Mouse (Mus musculus): ENCODE measurements around the gene Prdm12. TPM values are rescaled to one million over a fixed set of nuclear protein-coding genes. Genes with fewer than 3 reads are reported as not detected.
"Not testable (repeated sequence)": the region's sequence is repeated elsewhere in the genome, so short reads cannot be mapped to it uniquely, and the experiment has no call there.

Gene Prdm12
- total RNA-seq, 2 experiments from 2014 or later = not detected

DNA sequence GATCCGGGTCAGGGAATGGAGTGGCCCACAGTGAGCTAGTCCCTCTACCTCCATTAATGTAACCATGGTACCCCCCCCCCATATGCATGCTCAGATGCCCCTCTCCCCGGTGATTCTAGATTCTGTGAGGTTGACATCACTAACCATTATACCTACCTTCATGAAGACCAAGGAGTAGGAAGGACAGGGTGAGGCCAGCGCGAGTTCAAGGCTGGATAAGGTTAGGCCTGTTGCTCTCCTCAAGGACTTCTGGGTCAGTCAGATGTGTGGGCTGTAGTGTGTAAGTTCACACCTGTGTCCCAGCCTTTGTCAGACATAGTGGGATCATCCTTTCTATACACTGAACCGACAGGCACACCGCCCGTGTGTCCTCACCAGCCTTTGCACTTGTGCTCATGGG, 16.5 kb downstream of the Prdm12 start:
- no peak for TF ChIP-seq CTCF (IDR thresholded peaks at IDR 0.05)
- Histone ChIP-seq H3K27ac (no peak overlapping the region), H3K4me3 (no peak overlapping the region)
- intact Hi-C loops (cut with DNase I) = no loop called here
- DNase-seq = no peak

DNA sequence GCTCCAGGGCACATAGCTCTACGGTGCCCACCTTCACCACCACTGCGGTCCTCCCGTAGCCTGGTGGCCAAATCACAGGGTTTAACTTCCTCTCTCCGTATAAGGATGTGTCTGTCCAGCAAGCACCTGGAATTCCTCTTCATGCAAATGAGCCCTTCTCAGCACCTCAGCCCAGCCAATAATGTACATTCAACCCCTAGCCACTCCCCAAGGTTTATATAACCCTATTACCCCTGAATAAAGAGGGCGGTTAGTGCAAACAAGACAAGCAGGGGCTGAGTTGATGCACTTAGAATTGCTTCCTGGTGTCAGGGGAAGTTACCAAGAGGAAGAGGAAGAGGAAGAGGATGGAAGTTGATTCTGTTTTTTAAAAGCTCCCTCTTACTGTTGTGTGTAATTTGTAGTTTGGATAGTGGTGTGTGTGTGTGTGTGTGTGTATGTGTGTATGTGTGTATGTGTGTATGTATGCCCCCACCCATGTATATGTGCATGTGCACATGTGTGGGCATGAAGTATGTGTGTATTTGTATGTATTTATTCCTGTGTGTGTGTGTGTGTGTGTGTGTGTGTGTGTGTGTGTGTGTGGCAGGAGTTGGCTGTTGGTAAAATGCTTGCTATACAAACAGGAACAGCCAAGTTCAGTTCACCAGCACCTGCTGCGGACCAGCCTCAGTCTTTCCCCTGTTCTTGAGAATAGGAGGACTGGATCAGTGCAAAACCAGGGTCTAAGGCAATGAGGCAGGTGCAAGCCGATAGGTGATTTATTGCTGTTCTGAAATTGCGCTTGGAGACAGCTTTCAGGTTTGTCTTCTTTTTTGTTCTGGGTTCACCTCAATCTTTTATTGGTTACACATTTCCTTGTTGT, 23.3 kb downstream of the Prdm12 start:
- intact Hi-C loops (cut with DNase I) = no loop called here
- no peak for DNase-seq

DNA sequence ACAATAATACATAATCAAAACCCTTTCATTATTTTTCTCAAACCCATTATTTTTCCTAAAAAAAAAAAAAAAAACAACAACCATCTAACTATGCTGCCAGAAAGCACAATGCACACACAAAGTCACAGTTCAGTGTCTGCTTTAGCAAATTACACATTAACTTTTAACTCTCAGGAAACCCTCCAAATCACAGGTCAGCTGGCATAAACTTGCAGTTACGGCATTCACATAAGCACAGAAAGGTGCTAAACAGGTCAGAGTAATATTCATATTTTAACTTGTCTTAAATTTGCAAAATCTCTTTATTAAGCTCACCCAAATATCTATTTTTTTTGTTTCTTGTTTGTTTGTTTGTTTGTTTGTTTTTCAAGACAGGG, 24.0 kb downstream of the Prdm12 start:
- no peak for TF ChIP-seq CTCF (IDR thresholded peaks at IDR 0.05)
- no peak for DNase-seq
- no peak overlapping the region for H3K4me3 ChIP-seq
- intact Hi-C loops (cut with DNase I) = no loop called here
- no peak overlapping the region for H3K27ac ChIP-seq

More for the DNA sequence above, 23.3 kb downstream of the Prdm12 start:
- Histone ChIP-seq H3K4me3 (no peak overlapping the region), H3K27ac (no peak overlapping the region)
- TF ChIP-seq CTCF (IDR thresholded peaks at IDR 0.05) = no peak

DNA sequence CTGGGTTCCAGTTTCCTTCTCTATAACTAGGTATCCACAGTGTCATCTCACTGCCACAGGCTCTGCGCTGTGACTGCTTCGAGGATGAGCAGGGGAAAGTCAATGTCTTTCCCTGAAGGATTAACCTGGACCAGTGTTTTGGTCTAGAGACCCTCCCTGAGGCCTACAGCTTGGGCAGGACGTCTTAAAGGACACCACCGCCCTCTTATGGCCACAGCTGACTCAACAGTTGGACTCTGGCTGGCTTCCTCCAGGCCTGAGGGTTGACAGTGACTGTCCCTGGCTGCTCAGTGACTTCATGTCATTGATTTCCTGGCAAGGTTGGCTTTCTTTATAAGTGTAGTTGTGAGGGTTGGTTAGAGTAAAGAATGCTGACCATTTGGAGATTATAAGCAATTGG, 27.5 kb downstream of the Prdm12 start:
- Histone ChIP-seq H3K27ac (no peak overlapping the region), H3K4me3 (no peak overlapping the region)
- DNase-seq = no peak
- intact Hi-C loops (cut with DNase I) = no loop called here
- peak; percentile 39 for TF ChIP-seq CTCF (IDR thresholded peaks at IDR 0.05)

DNA sequence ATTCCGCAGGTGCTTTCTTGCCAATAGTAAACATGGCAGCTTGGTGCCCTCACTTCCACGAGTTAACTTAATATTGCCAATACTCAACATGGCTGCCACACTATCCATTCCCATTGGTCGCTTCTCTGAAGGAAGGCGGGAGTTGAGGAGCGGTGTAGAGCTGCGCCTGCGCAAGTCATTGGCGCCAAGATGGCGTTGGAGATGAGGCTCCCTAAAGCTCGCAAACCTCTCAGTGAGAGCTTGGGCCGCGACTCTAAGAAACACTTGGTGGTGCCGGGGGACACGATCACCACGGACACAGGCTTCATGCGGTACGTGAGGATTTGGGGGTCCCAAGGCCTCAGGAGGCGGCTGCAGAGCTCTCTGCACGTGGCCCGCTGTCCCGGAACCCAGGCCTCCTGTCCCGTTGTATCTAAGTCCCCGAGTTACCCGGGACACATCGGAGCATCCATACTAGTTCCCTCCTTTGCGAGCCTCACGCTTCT, 30.8 kb downstream of the Prdm12 start, which contains the start of gene Exosc2:
Gene Exosc2 (plus strand): TSS at position 165 of the 485 bp plus-strand sequence.
- Histone ChIP-seq H3K27ac (peak within 1 kb of the TSS; percentile 88), H3K4me3 (peak within 1 kb of the TSS; percentile 84)
- no peak for TF ChIP-seq CTCF (IDR thresholded peaks at IDR 0.05)
- peak; percentile 92 for DNase-seq
- intact Hi-C loops (cut with DNase I) = loop anchor here (2.0 to 5.0 kb wide), 2 partner anchors 98 to 188 kb away; partner anchors contain the start of gene Fubp3

DNA sequence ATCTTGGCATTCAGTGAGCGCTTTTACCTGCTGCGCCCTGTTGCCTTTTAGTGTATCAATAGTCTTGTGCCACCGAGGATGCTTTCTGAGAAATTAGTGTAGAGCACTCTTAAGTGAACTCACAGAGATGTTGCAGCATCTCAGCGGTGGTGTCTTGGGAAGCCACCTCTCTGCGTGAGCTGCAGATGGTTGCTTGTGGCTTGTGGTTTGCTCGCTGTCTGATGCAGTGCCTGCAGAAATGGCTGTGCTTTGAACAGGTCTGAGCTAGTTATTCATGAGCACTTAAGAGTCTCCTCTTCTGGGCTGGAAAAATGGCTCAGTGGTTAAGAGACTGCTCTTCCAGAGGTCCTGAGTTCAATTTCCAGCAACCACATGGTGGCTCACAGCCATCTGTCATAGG, 38.8 kb downstream of the Prdm12 start:
- intact Hi-C loops (cut with DNase I) = no loop called here
- no peak for DNase-seq
- TF ChIP-seq CTCF (IDR thresholded peaks at IDR 0.05) = no peak

DNA sequence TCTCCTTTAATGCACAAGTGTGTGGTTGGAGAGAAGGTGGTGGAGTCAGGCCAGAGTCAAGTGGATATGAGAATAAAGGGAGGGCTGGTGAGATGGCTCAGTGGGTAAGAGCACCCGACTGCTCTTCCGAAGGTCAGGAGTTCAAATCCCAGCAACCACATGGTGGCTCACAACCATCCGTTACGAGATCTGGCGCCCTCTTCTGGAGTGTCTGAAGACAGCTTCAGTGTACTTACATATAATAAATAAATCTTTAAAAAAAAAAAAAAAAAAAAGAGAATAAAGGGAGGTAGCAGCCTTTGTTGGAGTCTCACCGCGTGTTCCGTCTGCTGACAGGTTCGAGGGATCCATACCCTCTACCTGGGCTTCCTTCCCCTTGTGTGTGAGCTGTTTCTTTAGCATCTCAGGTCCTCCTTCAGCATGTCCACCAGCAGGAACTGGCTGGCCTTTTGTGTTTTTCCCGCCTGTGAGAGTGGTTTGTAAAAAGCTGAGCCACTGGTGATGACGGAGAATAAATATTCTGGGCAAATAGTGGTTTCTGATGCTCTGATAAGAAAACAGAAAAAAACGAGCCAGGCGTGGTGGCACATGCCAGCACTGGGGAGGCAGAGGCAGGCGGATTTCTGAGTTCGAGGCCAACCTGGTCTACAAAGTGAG, 41.3 kb downstream of the Prdm12 start:
- DNase-seq; H3K27ac ChIP-seq; intact Hi-C loops (cut with DNase I); H3K4me3 ChIP-seq: not testable (repeated sequence)
- TF ChIP-seq CTCF (IDR thresholded peaks at IDR 0.05) = peak; percentile 41; the same call in 1 of the 2 replicates

More for the DNA sequence above, 38.8 kb downstream of the Prdm12 start:
- Histone ChIP-seq H3K27ac (no peak overlapping the region), H3K4me3 (no peak overlapping the region)

DNA sequence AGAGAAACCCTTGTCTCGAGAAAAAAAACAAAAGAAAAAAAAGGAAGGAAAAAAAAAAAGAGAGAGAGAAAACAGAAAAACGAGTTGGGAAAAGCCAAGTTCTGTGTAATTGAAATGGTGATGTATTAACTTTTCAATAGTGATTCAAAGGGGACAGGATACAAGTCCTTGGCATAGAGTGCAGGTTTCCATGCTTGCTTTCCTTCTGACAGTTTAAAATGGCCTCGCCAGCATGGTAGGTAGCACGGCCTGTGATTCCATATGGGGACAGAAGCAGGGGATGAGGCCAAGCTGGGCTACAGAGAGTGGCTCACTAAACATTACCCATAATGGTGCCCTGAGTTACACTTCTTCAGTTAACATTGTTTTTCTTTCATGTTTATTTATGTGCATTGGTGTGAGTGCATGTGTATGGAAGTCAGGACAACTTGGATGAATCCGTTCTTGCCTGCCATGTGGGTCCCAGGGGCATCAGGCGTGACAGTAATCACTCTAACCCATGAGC, 41.9 kb downstream of the Prdm12 start:
- TF ChIP-seq CTCF (IDR thresholded peaks at IDR 0.05) = no peak
- Histone ChIP-seq H3K4me3 (no peak overlapping the region), H3K27ac (no peak overlapping the region)
- DNase-seq = no peak
- intact Hi-C loops (cut with DNase I) = no loop called here

DNA sequence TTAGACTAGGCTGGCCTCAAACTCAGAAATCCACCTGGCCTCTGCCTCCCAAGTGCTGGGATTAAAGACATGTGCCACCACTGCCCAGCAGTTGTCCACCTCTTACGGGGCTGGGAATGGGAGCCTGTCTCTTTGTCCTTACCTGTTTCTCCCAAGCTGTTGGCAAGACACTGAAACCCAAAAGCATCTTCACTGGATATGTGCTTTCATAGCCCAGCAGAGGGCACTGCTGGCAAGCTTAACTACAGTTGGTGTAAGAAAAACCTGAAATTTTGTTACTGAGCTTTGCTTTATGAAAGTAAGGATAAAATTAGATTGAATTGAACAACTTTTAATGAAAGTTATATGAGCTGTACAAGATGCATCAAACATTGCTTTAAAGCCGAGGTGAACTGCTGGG, 43.8 kb downstream of the Prdm12 start:
- TF ChIP-seq CTCF (IDR thresholded peaks at IDR 0.05) = peak; percentile 84
- H3K4me3 ChIP-seq = no peak overlapping the region
- H3K27ac ChIP-seq = no peak overlapping the region
- peak; percentile 63 for DNase-seq
- intact Hi-C loops (cut with DNase I) = loop anchor here (1.0 kb wide), 1 partner anchor 102 kb away; no protein-coding TSS in a partner anchor

DNA sequence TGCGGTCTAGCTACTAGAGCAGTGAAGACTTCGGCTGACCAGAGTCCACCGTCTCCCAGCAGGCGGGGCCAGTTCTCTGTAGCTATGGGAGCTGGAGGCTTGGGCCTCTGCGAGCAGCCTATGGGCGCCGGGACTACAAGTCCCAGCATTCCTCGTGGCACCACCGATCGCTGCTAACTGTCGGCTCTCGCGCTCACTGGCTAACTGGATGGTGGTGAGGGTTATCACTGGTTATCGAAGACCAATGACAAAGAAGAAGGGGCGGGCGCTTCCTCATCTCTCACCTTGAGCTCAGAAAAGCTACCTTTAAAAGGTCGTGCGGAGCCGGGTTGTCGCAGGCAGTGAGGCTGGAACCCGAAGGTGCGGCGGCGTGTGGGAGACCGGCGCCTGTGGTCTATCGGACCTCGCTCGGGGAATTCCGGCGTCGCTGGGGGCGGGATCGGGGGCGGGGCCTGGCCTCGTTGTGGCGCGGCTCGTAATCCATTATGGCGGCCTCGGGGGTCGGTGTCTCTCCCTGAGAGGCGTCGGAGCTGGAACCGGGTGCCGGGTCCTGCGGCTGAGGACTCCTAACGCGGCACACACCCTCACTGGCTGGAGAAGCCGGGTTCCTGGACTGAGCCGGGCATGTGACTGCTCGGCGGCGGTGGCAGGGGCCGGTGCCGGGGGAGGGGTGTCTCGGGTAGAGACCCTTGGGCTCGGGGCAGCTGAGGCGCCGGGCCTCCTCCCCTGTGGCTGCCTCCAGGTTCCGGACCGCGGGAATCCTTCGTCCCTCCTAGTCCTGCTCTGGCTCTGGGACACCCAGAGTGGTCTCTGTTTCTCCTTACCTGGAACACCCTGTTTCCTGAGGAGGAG, 48.5 kb downstream of the Prdm12 start, which contains the start of gene Abl1:
Gene Abl1 (plus strand): TSS at position 303 of the 852 bp plus-strand sequence.
- DNase-seq = peak; percentile 97
- intact Hi-C loops (cut with DNase I) = loop anchor here (5.0 kb wide), 1 partner anchor 229 kb away; no protein-coding TSS in a partner anchor
- TF ChIP-seq CTCF (IDR thresholded peaks at IDR 0.05) = peak; percentile 60
- Histone ChIP-seq H3K4me3 (peak within 1 kb of the TSS; percentile 86), H3K27ac (peak within 1 kb of the TSS; percentile 95)

DNA sequence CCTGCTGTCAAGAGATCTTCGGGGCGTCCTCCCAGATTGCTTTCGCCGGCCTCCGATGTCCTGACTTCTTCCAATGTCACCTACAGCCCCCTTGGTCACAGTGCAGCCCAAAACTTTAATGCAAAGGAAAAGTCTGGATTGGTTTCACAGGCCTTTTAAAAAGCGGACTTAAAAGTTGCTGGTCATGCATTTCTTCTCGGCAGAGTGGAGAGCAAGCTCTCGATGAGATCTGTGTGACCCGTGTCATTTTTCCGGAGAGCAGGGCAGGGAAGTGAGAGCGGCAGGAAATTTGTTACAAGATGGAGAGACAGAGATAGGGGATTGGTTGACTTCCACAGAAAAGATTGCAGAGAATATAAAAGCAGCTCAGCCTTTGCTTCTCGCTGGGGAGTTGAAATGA, 49.2 kb downstream of the Prdm12 start:
- Histone ChIP-seq H3K27ac (peak overlapping the region; percentile 95), H3K4me3 (peak overlapping the region; percentile 86)
- DNase-seq = no peak
- TF ChIP-seq CTCF (IDR thresholded peaks at IDR 0.05) = no peak
- intact Hi-C loops (cut with DNase I) = loop anchor here (5.0 kb wide), 1 partner anchor 228 kb away; no protein-coding TSS in a partner anchor

DNA sequence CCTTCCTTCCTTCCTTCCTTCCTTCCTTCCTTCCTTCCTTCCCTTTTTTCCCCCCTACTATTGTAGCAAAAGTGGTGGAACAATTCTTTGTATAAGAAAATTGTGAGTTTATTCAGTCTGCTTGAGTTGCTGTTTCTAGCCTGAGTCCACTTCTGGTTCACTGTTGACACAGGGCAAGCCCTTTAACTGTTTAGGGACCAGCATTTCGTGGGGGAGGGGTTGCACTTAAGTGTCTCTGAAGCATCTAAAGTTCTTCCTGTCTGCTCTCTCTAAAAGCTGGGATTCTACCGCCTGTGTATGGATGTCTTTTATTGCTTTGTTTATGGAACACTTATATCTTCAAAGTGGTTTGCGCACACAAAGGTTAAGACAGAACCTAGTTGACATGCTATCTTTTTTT, 50.2 kb downstream of the Prdm12 start:
- H3K27ac ChIP-seq = no peak overlapping the region; the same call in 1 of the 2 replicates
- peak overlapping the region; percentile 86 for H3K4me3 ChIP-seq
- no peak for DNase-seq
- intact Hi-C loops (cut with DNase I) = no loop called here
- no peak for TF ChIP-seq CTCF (IDR thresholded peaks at IDR 0.05)
